Mouse (Mus musculus) left cerebral cortex, adult 18-20 months (tissue): ENCODE measurements around the gene Ddx41. TPM values are rescaled to one million over a fixed set of nuclear protein-coding genes. Genes with fewer than 3 reads are reported as not detected.

Experiments used
- DNase-seq, 2 experiments: peaks; one replicate each; pipeline ENCODE4 v3.0.0; 2021 to 2022; ENCODE audit warnings: low spot score in 2 of 2, mixed read lengths in 1 of 2
- total RNA-seq, 2 experiments: library from RNA; stranded (reverse); gene quantifications; 2 replicates each; pipeline ENCODE4 v1.2.3; 2021

The Ddx41 gene
- total RNA-seq, 2 experiments from 2014 or later = 52.2 to 62.0 TPM

- DNase-seq = no peak
Observed at GRCm38 (mm10) chr13:55543447-55543846, 7.0 kb upstream of the Ddx41 start.

GRCm38 (mm10) chr13:55542891-55543290 lies 6.4 kb upstream of the Ddx41 start:
- no peak for DNase-seq

- peak in 1 of 2 experiments; percentile 38 for DNase-seq
Observed at GRCm38 (mm10) chr13:55540933-55541332, 4.5 kb upstream of the Ddx41 start.

GRCm38 (mm10) chr13:55535796-55536193 lies 663 bp downstream of the Ddx41 start:
- no peak for DNase-seq

GRCm38 (mm10) chr13:55535191-55535590 lies 1.3 kb downstream of the Ddx41 start:
- DNase-seq = no peak

- no peak for DNase-seq
Observed at GRCm38 (mm10) chr13:55529198-55529915, 7.1 kb downstream of the Ddx41 start, which contains the start of gene Dok3. Gene Dok3 (minus strand): TSS chr13:55529296.

GRCm38 (mm10) chr13:55527834-55528772 lies 8.4 kb downstream of the Ddx41 start:
- no peak for DNase-seq

- DNase-seq = no peak
Observed at GRCm38 (mm10) chr13:55527212-55527611, 9.2 kb downstream of the Ddx41 start.

GRCm38 (mm10) chr13:55525733-55526553 lies 10.5 kb downstream of the Ddx41 start:
- DNase-seq = no peak

- no peak for DNase-seq
Observed at GRCm38 (mm10) chr13:55523951-55524600, 12.4 kb downstream of the Ddx41 start.

- no peak for DNase-seq
Observed at GRCm38 (mm10) chr13:55523278-55523677, 13.2 kb downstream of the Ddx41 start.

GRCm38 (mm10) chr13:55522730-55523129 lies 13.7 kb downstream of the Ddx41 start:
- DNase-seq = no peak

- DNase-seq = no peak
Observed at GRCm38 (mm10) chr13:55519606-55520005, 16.9 kb downstream of the Ddx41 start.

- DNase-seq = peak; percentile 92 to 97
Observed at GRCm38 (mm10) chr13:55516955-55517354, 19.5 kb downstream of the Ddx41 start.

- no peak for DNase-seq
Observed at GRCm38 (mm10) chr13:55513828-55514227, 22.6 kb downstream of the Ddx41 start.

GRCm38 (mm10) chr13:55513111-55513748 lies 23.2 kb downstream of the Ddx41 start, which contains the start of gene Pdlim7:
Gene Pdlim7 (minus strand): TSS chr13:55513676.
- DNase-seq = peak; percentile 83 to 87

GRCm38 (mm10) chr13:55512379-55513031 lies 24.0 kb downstream of the Ddx41 start:
- peak in 1 of 2 experiments; percentile 22 for DNase-seq

- no peak for DNase-seq
Observed at GRCm38 (mm10) chr13:55511492-55511861, 25.0 kb downstream of the Ddx41 start.

- no peak for DNase-seq
Observed at GRCm38 (mm10) chr13:55510668-55511491, 25.6 kb downstream of the Ddx41 start.
